Mouse (Mus musculus) retina, adult 2 months (tissue): ENCODE data around the gene Aif1l.

Experiments
- DNase-seq: peaks from one replicate; pipeline ENCODE4 v3.0.0-alpha.2; 2012; ENCODE audit warnings: low read depth, low spot score

Aif1l gene

DNA sequence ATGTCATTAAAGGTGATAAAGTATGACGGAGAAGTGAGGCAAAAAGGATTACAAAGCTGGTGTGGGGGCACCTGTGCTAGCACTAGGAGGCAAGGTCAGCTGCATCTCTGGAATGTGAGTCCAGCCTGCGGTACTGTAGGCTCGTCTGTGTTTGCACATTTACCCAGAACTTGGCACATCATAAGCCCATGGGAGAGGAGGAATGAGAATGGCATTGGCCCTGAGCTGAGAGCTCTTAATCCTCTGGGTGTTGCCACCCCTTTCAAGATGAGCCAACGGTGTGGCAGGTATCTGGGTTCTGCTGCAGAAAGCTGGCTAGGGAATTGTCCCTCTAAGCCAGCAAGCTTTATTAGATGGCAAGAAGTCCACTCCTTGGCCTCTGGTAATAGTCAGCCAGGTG, 69.8 kb downstream of the Aif1l start:
- DNase-seq, result no peak

DNA sequence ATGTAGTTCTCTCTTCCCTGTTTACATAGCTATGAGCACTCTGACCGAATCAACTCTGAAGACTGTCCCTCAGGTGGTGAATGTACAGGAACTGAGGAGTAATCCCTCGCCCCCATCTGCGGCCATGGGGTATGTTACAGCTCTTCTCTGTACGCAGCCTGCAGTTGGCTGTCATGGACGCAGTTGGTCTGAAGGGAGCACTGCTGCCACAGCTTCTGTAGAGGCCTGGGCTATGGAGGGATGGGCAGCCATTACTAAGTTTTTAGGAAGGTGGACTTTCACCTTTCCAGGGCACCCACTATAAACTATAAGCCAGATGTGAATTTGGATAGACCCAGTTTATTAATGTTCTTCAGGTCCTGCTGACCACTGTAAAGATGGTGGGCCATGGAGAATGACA, 70.3 kb downstream of the Aif1l start:
- DNase-seq, result no peak
